Mouse (Mus musculus): Measurements from ENCODE around the gene Slc25a25.
A peak's percentile ranks its signal among the peaks of the same experiment; 100 is the strongest.

DNA sequence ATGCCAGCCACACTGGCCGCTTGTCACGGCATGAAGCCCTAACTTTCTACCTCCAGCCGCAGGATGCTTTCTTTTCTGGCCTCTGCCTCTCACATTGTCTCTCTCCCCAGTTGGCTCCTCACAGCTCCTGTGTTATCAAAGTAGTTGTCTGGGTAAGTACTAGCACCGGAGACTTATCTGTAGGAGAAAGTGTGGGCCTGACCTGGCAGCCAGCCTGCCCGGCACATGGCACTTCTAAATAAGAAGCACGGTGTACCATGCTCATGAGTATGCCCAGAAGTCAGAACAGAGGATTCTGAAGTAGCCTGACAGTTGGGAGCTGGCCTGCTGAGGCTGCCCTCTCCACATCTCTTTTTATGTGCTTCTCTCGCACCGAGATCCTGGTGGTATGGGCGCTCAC is 34.9 kb upstream of the Slc25a25 start:
- TF ChIP-seq EP300 (IDR thresholded peaks at IDR 0.05; ENCODE audit: low read depth) (peak; percentile 62), CTCF (IDR thresholded peaks at IDR 0.05; ENCODE audit: low read depth) (no peak)

All from liver, postnatal 0 days (tissue).